Mouse (Mus musculus): Measurements from ENCODE around the gene Eogt.

Gene Eogt

DNA sequence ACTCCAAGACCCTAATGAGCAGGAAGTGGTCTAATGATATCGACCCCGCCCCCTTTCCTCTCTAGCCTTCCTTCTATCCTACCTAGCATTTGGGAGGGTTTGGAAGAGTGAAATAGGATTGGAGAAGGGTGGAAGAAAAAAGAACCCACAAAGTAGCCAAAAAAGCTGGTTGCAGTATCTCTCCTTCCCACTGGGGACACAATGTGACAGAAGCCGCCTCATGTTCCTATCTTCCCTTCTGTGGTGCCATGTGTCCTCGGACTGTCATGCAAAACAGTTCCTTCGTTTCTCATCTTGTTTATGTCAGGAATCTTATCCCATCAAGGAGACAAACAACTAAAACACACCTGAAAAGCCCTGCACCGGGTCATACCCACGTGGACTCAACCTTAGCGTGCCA, 42.9 kb downstream of the Eogt start:
- no peak for DNase-seq (ENCODE audit: low spot score in 2 of 2)

DNA sequence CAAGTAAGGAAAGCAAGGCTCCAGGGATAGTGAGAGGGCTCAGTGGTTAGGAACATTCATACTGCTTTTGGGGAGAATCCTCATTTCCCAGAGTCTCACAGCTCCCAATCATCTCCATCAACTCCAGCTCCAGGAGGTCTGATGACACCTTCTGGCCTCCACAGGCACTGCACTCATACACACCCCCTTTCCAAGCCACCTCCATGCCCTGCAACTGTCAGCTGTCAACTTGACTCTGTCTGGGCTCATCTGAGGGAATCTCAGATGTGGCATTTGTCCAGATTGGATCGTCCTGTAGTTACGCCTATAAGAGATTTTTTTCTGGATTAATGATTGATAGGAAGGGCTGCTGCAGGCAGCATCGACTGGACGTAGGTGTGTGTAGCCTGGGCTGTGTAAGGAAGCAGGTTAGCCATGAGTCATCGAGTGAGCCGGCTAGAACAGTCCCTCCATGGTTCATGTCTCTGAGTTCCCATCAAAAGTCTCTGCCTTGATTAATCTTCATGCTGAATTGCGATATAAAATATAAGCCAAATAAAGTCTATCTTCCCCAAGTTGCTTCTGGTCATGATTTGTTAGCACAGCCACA, 44.6 kb downstream of the Eogt start:
- no peak for DNase-seq (ENCODE audit: low spot score in 2 of 2)

DNA sequence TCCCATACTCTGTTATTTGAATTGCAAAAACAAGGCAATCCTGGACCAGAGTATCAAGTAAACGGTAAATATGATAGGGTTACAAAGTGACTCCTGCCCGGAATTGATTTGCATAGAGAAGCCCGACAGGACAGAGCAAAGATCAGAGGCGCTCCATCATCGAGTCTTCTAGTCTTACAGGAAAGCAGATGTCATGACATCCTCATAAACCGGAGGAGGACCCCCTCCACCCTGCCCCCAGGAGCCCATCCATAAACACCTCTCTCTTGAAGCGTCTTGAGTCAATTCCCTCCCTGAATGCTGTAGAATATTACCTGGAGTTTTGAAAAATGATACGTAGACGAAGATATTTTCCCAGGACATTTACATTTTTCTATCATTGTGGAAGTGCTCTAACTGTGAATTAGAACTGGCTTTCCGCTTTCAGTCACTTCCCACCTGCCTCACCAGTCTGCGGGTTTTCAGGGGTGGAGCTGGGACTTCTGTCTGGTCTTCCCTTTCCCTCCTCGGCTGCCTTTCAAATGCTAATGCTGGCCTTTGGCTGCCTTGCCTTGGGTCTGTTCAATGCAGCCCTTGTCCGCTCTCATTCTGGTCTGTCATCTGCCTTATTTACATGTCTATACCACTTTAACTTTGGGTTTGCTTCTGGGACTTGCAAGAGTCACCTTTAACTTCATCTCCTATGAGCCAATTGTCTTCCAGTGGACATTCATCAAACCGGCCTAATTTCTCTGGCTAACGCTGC, 46.9 kb downstream of the Eogt start:
- no peak for DNase-seq (ENCODE audit: low spot score in 2 of 2)

DNA sequence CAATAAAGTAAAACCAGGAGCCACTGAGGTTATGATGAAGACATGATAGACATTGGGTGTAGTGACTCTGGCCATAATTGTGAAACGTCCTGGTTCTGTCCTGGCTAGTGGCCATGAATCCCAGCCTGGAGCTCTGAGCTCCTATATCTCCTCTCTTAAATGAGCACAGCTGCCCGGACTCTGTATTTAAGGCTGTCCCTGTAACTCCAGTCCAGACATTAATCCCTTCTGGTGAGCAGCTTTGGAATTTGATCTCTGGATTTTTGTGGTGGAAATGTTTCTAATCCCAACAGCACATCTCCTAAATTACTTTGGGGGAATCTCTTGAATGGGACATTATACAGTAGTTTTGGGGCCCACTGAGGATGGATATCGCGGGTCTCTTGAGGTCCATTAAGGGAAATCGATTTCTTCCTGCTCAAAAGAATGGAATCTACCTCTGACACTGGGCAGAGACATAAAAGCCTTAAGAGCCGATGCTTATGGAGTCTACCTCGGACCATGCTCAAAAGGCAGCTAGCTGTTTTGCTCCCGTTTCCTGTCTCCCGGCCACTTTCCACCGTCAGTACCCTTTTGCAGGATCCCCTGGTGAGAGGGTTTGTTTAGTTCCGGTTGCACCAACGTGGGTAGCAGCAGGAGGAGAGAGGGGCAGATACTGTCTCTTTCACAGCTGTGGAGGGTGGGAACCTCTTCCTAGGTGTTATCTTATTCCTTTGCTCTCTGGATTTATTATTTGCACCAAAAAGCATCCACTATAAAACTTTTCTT, 47.6 kb downstream of the Eogt start:
- DNase-seq (ENCODE audit: low spot score in 2 of 2): no peak

DNA sequence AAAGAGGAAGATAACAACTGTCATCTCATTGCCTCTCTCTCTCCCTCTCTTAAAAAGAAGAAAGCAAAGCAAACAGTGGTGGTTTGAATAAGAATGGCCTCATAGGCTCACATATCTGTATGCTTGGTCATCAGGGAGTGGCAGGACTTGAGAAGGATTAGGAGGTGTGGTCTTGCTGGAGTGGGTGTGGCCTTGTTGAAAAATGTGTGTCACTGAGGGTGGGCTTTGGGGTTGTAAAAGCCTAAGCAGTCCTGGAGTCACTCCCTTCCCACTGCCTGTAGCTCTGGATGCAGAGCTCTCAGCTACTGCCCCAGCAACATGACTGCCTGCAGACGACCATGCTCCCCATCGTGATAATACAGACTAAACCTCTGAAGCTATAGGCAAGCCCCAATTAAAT, 66.6 kb downstream of the Eogt start:
- DNase-seq (ENCODE audit: low spot score in 2 of 2): no peak

DNA sequence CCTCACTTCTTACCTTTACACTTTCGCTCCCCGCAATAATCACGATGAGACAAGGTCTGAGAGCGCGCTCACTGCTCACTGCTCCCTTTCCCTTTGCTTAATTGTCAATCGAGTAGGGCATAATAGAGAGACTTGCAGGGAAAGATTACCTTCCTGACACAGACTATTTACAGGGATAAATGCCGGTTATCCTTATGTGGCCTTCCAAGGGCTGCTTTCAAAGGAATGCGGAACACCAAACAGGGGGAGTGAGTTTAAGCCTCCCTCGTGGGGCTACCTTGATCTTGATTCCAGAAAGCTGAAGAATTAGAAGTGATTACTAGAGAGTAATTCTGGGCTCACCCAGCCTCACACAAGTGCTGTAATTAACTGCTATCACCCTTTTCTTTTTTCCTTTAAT, 69.0 kb downstream of the Eogt start:
- no peak for DNase-seq (ENCODE audit: low spot score in 2 of 2)

DNA sequence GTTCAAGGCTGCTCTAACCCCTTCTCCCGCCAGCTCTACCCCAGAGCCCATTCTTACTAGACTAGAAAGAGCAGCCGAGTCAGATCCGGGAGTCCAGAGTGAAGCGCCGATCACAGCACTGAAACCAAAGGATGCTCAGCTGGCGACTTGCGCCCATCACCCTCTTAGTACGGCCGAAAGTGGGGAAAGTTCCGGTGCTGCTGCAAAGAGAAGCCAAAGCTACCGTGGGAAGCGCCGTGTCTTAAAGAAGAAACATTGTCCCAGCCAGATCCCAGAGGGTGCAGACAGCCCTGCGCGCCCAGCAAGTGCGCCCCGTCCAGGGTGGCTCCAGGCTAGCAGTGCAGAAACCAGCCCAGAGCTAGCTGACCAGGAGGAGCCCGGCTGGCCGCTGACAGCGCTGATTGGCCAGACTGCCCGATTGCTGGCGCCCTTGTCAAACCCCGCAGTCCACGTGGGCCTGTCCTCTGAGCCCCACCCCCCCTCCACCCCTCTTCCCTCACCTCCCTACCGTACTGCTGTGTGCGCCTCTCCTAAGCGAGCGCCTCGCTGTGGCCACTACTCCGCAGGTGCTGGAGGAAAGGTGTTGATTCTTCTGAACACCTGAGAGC, 88.8 kb downstream of the Eogt start, which contains the start of gene Fam19a4:
Gene Fam19a4 (minus strand): TSS at position 340 of the 608 bp plus-strand sequence.
- DNase-seq (ENCODE audit: low spot score in 2 of 2): no peak
